Mouse (Mus musculus) small intestine, adult 2 months (tissue): Measurements from ENCODE around the gene Il25.

Experiments used
- CTCF ChIP-seq: fragments of 200-500 bp; IDR thresholded peaks from 2 replicates; pipeline ENCODE4 v1.5.1; 2012; ENCODE audit warnings: low read depth, mild to moderate bottlenecking, control low read depth, inconsistent platforms, low read length, moderate library complexity, mixed read lengths; ENCODE audit not compliant: insufficient replicate concordance, insufficient read length; ENCODE audit errors: extremely low read depth
- POLR2A ChIP-seq: fragments of 200-500 bp; IDR thresholded peaks from 2 replicates; pipeline ENCODE4 v1.6.1; 2012; ENCODE audit warnings: low read depth, mild to moderate bottlenecking, control low read depth, inconsistent platforms, low read length, moderate library complexity

GRCm38 (mm10) chr14:54962714-54963113 lies 30.2 kb downstream of the Il25 start:
- TF ChIP-seq CTCF, result no peak
- no peak for TF ChIP-seq POLR2A
